Mouse (Mus musculus): ENCODE results near the gene Nsg1. TPM values are rescaled to one million over a fixed set of nuclear protein-coding genes. Genes with fewer than 3 reads are reported as not detected.

Gene Nsg1
- polyA plus RNA-seq, 1 experiment from 2014 or later: 280 TPM

DNA sequence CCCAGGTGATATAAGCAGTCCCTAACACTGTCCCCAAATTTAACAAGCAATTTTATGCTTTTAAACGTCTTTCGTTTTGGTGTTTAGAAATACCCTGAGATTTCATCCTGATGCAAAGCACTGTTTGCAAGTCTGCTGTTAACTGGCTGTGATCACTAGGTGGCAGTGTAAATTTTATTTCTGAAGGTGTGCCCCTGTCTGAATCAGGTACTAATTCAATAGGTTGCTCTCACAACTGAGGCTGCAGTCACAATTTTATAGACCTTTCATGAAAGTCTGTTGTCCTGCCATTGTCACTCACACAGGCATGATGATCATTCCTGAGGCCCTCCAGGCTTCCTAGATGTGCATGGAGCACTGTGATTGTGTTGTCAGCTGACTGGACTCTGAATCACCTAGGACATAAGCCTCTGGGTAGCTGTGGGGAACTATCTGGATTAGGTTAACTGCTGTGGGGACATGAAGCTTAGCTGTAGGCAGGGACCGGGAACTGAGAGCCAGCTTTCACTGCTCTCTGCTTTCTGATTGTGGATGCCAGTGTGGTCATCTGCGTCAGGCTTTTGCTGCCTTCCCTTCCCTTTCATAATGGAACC, 62.1 kb downstream of the Nsg1 start:
- Histone ChIP-seq H3K4me2 (ENCODE audit: low read length) (no peak overlapping the region), H3K27me3 (ENCODE audit: control insufficient read depth, insufficient read depth, low read length) (no peaks in the 10 kb centered on the region), H3K4me3 (replicated peaks; ENCODE audit: low read depth, low read length) (no peak overlapping the region), H3K9me3 (ENCODE audit: control insufficient read depth, low read length) (no peaks in the 10 kb centered on the region), H3K36me3 (ENCODE audit: control insufficient read depth, insufficient read depth, low read length) (no peaks in the 10 kb centered on the region), H3K4me1 (ENCODE audit: control insufficient read depth, insufficient read depth, low read length) (no peaks in the 10 kb centered on the region), H3K9ac (replicated peaks; ENCODE audit: low read length) (no peak overlapping the region), H3K27ac (replicated peaks; ENCODE audit: low read depth, low read length) (no peak overlapping the region)
- WGBS: 67% methylated on average over 4 of the region's 4 CpGs
- ATAC-seq (ENCODE audit: low FRiP score, low TSS enrichment) (no peak), DNase-seq (peak; percentile 80)

DNA sequence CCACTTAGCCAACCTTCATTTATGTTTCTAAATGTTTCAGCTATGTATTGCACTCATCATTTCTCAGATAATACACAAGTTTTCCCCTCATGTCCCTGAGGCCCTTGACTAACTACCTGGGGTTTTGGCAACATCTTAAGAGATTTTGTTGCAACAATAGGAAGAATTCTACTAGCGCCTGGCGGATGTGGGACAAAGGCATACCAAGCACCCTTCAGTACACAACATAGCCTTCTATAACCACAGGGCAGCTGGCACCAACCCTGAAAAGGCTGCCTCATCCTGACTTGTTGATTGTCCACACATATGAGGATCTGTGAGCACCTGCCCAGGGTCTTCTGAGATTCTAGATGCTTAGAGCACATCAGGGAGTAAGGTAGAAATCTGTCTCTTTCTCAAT, 65.4 kb downstream of the Nsg1 start:
- Histone ChIP-seq H3K36me3 (ENCODE audit: control insufficient read depth, insufficient read depth, low read length) (no peaks in the 10 kb centered on the region), H3K4me1 (ENCODE audit: control insufficient read depth, insufficient read depth, low read length) (no peaks in the 10 kb centered on the region), H3K27ac (replicated peaks; ENCODE audit: low read depth, low read length) (no peak overlapping the region), H3K27me3 (ENCODE audit: control insufficient read depth, insufficient read depth, low read length) (no peaks in the 10 kb centered on the region), H3K9me3 (ENCODE audit: control insufficient read depth, low read length) (no peaks in the 10 kb centered on the region), H3K4me3 (replicated peaks; ENCODE audit: low read depth, low read length) (no peak overlapping the region), H3K4me2 (ENCODE audit: low read length) (no peak overlapping the region), H3K9ac (replicated peaks; ENCODE audit: low read length) (no peak overlapping the region)
- ATAC-seq (ENCODE audit: low FRiP score, low TSS enrichment) (no peak), DNase-seq (no peak)
- WGBS: 91% methylated on average over 2 of the region's 2 CpGs

DNA sequence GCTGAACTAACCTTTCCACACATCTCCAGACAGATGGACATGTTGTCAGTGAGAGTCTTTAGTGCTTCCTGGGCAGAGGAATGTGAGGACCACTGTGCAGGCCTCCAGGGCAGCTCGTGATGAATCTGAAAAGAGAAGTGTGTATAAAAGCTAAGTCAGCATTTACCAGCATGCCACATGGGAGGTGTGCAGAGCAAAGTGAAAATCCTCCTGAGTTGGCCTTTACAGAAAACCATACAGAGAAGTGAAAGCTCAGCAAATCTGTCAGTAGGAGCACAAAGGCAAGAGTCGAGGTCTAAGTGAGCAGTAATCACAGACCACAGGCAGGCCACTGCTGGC, 67.8 kb downstream of the Nsg1 start:
- Histone ChIP-seq H3K27ac (replicated peaks; ENCODE audit: low read depth, low read length) (no peak overlapping the region), H3K4me3 (replicated peaks; ENCODE audit: low read depth, low read length) (no peak overlapping the region), H3K36me3 (ENCODE audit: control insufficient read depth, insufficient read depth, low read length) (no peaks in the 10 kb centered on the region), H3K27me3 (ENCODE audit: control insufficient read depth, insufficient read depth, low read length) (no peaks in the 10 kb centered on the region), H3K9ac (replicated peaks; ENCODE audit: low read length) (no peak overlapping the region), H3K9me3 (ENCODE audit: control insufficient read depth, low read length) (no peaks in the 10 kb centered on the region), H3K4me1 (ENCODE audit: control insufficient read depth, insufficient read depth, low read length) (no peaks in the 10 kb centered on the region), H3K4me2 (ENCODE audit: low read length) (no peak overlapping the region)
- ATAC-seq (ENCODE audit: low FRiP score, low TSS enrichment) (no peak), DNase-seq (no peak)
- WGBS: 67% methylated on average over 2 of the region's 2 CpGs

DNA sequence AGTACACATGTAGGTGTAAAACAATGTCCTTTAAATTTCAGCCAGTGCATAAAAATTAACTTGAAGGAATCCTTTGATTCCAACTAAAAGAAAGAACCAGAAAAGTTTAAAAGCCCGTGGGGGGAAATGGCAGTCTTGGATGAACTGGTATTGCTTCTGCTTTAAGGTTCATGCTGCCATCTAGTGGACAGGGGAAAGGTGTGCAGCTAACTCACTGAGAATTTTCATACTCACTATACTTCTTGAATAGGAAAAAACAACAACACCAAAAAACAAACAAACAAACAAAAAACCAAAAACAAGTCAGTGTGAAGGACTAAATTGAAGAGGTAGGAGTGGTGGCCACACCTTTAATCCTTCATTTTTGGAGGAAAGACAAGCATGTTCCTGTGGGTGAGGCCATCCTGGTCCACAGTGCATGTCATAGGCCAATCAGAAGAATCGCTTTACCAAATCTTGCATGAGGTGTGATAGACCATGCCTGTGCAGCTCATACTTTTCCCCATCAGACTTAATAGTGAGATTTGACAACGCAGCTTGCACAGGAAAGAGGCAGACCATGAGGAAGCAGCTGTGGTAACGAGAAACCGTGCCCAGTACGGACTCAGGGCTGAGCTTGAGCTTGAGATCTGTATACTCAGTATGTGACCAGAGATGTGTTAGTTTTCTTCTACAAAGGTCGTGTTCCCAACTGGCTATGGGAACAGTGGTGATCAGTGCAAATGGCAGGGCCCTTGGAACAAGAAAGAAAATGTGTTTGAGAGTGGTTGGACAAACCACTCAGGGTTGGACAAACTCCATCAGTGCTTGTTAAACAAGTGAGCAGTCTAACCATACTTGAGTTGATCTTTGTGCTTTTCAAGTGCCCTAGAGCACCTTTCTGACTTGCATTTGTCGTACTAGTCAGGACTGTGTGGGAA, 68.4 kb downstream of the Nsg1 start:
- H3K4me2 ChIP-seq (ENCODE audit: low read length): no peak overlapping the region
- no peaks in the 10 kb centered on the region for H3K27me3 ChIP-seq (ENCODE audit: control insufficient read depth, insufficient read depth, low read length)
- DNase-seq: peak; percentile 88
- WGBS: 76% methylated on average over 8 of the region's 8 CpGs
- ATAC-seq (ENCODE audit: low FRiP score, low TSS enrichment): no peak
- H3K36me3 ChIP-seq (ENCODE audit: control insufficient read depth, insufficient read depth, low read length): no peaks in the 10 kb centered on the region
- H3K27ac ChIP-seq (replicated peaks; ENCODE audit: low read depth, low read length): no peak overlapping the region
- H3K9ac ChIP-seq (replicated peaks; ENCODE audit: low read length): no peak overlapping the region
- no peaks in the 10 kb centered on the region for H3K4me1 ChIP-seq (ENCODE audit: control insufficient read depth, insufficient read depth, low read length)
- no peaks in the 10 kb centered on the region for H3K9me3 ChIP-seq (ENCODE audit: control insufficient read depth, low read length)
- H3K4me3 ChIP-seq (replicated peaks; ENCODE audit: low read depth, low read length): no peak overlapping the region

DNA sequence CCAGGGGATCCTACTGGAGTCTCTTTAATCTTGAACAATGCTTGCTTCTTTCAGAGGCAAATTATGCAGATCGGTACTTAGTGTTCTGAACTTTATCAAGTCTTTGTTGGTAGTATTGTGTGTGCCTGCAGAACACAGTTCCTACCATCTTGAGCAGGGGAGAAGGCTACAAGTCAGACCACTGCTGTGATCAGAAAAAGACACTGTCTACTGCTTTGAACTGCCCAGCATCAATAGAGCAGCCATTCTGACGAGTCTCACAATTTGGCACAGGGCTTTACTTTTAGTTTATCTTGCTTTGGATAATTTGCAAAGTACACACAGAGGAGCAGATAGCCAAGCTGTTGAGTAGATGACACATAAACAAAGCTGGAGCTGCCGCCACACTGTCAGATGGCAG, 69.1 kb downstream of the Nsg1 start:
- no peak for ATAC-seq (ENCODE audit: low FRiP score, low TSS enrichment)
- 0 out of 2 replicates have a peak, but pooled peaks cover 4% of the 10 kb centered on the region for H3K27me3 ChIP-seq (ENCODE audit: control insufficient read depth, insufficient read depth, low read length)
- no peak overlapping the region for H3K4me2 ChIP-seq (ENCODE audit: low read length)
- H3K36me3 ChIP-seq (ENCODE audit: control insufficient read depth, insufficient read depth, low read length): no peaks in the 10 kb centered on the region
- H3K9ac ChIP-seq (replicated peaks; ENCODE audit: low read length): no peak overlapping the region
- H3K27ac ChIP-seq (replicated peaks; ENCODE audit: low read depth, low read length): no peak overlapping the region
- no peak overlapping the region for H3K4me3 ChIP-seq (replicated peaks; ENCODE audit: low read depth, low read length)
- WGBS: 51% methylated on average over 3 of the region's 3 CpGs
- DNase-seq: no peak
- no peaks in the 10 kb centered on the region for H3K9me3 ChIP-seq (ENCODE audit: control insufficient read depth, low read length)
- H3K4me1 ChIP-seq (ENCODE audit: control insufficient read depth, insufficient read depth, low read length): no peaks in the 10 kb centered on the region

DNA sequence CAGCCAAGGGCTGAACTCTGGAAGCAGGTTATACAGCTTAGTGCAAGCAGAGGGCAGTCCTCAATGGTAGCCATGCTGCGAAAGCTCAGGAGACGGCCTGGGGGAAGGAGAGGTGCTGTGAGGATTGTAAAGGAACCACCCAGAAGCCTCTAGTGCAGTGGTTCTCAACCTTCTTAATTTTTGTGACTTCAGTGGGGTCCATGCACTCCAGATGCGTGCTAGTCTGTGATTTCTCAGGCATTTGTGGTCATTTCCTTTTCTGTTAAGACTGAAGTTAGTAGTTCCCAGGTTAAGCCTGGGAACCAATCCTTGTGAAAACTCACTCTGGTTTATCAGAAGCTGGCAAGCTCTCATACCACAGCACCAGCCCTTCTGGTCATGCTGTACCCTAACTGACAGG, 69.6 kb downstream of the Nsg1 start:
- Histone ChIP-seq H3K9ac (replicated peaks; ENCODE audit: low read length) (no peak overlapping the region), H3K9me3 (ENCODE audit: control insufficient read depth, low read length) (no peaks in the 10 kb centered on the region), H3K27me3 (ENCODE audit: control insufficient read depth, insufficient read depth, low read length) (0 out of 2 replicates have a peak, but pooled peaks cover 4% of the 10 kb centered on the region), H3K27ac (replicated peaks; ENCODE audit: low read depth, low read length) (no peak overlapping the region), H3K4me1 (ENCODE audit: control insufficient read depth, insufficient read depth, low read length) (no peaks in the 10 kb centered on the region), H3K4me2 (ENCODE audit: low read length) (no peak overlapping the region), H3K36me3 (ENCODE audit: control insufficient read depth, insufficient read depth, low read length) (no peaks in the 10 kb centered on the region), H3K4me3 (replicated peaks; ENCODE audit: low read depth, low read length) (no peak overlapping the region)
- DNase-seq (no peak), ATAC-seq (ENCODE audit: low FRiP score, low TSS enrichment) (no peak)
- 73% methylated on average over 3 of the region's 3 CpGs for WGBS

Other genes starting within 250 kb of the Nsg1 start
- gene Stx18, start 121.2 kb downstream of the Nsg1 start, polyA plus RNA-seq (2014; fragmentation: Nextera tagmentation; extraction: Ambion mirVana): 29.5 and 33.2 TPM in 2 replicates
- gene Zbtb49, start 60.5 kb upstream of the Nsg1 start, polyA plus RNA-seq (2014; fragmentation: Nextera tagmentation; extraction: Ambion mirVana): 18.8 and 24.6 TPM in 2 replicates
- 37.7 and 41.9 TPM in 2 replicates for gene Lyar, start 60.6 kb upstream of the Nsg1 start, polyA plus RNA-seq (2014; fragmentation: Nextera tagmentation; extraction: Ambion mirVana)
- gene Tmem128, start 100.3 kb upstream of the Nsg1 start, polyA plus RNA-seq (2014; fragmentation: Nextera tagmentation; extraction: Ambion mirVana): 114 and 120 TPM in 2 replicates
- gene Otop1, start 116.1 kb upstream of the Nsg1 start, polyA plus RNA-seq (2014; fragmentation: Nextera tagmentation; extraction: Ambion mirVana): not detected in 2 replicates
- gene Drd5, start 159.5 kb upstream of the Nsg1 start, polyA plus RNA-seq (2014; fragmentation: Nextera tagmentation; extraction: Ambion mirVana): 0.21 and 0.57 TPM in 2 replicates